Mouse (Mus musculus): ENCODE data around the gene Btnl9.
A peak's percentile ranks its signal among the peaks of the same experiment; 100 is the strongest.
"Not testable (repeated sequence)": the region's sequence is repeated elsewhere in the genome, so short reads cannot be mapped to it uniquely, and the experiment has no call there.

Btnl9 gene

DNA sequence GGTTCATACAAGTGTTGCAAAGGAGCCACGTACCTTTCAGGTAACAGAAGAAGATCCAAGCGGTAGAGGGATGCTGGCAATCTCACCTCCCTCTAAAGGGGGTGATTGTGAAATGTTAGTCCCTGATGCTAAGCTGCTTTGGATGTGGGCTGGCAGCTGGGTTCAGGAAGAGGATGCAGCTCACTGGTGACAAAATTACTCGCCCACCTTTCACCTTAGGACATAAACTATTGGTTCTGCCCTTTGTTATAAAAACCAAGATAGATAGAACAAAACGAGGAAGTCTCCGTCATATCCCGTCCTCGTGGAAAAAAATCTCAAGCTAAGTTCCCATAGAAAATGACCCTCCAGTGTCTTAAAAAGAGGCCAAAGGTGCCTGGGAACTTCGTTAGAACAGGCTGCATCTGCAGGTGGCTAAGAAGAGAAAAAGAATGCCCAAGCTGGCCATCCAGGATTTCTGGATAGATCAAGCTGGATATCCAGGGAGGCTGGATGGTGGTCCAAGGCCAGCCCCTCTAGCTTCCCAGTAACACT lies at the start of gene Btnl9:
Gene Btnl9 (minus strand): TSS at position 205 of the 534 bp plus-strand sequence.
- no peak for DNase-seq

DNA sequence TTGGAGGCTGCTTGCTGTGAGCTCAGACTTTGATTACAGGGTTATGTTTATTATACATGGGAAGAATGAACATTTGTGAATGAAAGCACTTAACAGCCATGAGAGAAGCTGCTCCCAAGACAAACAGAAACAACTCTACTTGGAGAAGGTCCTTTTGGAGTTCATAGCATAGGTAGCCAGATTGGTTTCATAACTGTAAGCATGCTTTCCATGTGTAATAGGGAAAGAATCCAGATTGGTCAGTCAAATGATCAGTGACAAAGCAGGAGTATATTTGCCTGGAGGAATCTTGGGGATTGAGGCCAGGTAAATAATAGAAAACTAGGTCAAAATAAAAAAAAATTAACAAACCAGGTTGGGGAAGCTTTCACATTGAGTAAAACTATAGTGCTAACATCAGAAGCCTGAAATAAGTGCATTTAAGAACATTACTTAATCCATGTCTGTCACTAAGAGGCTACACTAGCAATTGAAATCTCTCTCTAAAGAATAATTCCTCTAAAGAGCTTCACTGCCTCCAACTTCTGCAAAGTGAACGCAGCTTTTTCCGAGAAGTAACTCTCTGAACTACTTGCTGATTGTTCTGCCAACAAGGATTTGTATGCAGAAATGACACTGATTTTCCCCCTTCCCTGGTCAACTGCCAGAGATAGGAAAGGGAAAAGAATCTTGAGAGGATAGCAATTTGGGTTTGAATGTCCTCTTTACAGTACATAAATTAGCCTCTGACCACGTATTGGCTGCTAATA lies 48.7 kb upstream of the Btnl9 start:
- DNase-seq: no peak

DNA sequence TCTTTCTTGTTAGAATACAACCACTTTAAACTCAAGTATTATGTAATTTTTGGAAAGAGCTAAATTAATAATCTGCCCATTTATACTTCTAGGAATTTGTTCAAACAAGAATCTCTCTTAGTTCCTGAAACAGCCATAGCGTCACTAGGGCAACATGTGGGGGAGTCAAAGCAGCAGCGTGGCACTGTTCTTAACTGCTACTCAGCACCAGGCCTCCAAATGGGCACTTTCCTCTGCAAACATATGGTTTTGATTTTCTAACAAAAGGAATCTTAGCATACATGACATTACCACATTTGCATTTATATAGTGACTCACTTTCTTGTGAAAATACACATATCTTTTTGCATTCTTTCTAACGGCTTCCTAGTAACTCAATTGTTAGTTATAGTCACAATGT lies 45.8 kb upstream of the Btnl9 start:
- no peak for DNase-seq

DNA sequence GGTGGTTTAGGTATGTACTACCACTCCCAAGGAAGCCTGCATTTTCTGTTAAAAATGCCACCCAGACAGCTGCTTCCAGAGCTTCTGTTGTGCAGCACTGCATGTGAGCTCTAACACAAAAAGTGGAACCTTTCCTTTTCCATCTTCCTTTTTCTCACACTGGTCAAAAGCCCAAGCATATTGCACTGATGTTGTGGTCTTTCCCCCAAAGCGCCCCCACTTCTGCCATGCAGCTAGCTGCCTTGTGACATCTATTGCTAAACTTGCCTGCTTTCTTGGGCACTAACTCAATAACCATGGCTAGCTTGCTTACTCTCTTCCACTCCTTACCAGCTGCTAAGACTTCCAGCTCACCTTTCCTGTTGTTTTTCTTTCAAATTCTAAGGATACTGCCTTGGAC lies 37.5 kb upstream of the Btnl9 start:
- no peak for DNase-seq

DNA sequence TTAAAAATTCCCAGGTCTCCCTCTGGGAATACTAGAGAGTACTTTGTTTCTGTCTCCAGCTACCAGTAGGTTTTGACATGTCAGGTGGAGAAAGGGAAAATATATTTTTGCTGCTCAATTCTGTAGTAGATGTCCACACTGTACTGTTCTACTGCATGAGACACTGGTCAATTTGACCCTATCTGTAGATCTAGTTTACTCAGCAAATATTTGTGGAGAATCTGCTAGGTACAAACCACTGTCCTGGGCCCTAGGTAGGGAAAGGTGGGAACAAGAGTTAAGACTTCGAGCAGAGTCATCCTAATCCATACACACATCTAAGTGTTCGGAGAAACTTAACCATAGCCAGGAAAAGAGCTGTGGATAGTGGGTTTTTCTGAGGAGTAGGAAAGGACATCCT lies 32.3 kb upstream of the Btnl9 start:
- no peak for DNase-seq

DNA sequence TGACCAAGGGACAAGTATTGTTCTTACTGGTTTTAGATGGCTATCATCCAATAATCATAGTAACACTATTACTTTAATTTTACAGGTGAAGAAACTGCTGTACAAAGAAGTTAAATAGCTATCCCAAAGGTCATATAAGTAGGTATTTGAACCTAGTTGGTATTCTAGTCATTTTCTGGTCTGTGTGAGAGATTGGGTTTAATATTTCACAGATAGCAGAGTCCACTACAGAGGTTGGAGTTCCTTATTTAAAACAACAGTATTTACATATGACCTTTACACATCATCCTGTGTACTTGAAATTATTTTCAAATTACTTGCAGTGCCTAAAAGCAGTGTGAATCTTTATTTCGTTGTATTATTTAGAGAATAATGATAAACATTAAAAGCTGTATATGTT lies 26.5 kb upstream of the Btnl9 start:
- no peak for DNase-seq

DNA sequence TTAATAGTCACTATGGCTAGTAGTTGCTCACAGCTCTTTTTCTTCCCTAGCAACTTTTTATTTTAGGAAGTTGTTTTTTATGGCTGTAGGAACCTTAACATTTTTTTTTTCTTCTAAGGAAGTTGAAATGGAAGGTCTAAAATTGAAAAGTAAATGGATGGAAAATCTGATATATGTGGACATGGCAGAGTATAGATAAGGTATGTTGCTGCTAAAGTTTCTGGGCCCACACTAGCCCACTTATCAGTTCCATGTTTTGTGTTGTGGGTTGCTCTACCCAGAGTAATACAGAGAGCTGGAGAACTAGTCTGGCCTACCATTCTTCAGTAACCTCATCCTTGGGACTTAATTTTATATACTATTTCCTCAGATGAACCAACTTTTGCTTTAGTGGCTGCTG lies 25.6 kb upstream of the Btnl9 start:
- DNase-seq: no peak

DNA sequence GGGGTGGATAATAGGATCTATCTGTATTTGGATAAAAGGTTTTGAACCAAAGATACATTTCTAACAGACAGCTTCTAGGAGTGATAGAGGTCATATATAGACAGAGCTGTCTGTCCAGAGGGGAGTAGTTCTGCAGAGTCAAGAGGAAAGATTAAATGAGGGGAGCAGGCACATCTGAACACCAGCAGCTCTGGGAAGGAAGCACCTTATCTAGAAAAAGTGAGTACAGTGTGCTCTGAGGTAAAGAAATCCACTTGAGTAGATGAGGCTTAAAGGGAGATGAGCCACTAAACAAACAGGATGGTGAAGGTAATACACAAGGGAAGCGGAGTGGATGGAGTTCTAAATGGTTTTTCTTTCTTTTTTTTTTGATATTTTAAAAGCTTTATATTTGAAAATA lies 20.5 kb upstream of the Btnl9 start:
- no peak for DNase-seq

DNA sequence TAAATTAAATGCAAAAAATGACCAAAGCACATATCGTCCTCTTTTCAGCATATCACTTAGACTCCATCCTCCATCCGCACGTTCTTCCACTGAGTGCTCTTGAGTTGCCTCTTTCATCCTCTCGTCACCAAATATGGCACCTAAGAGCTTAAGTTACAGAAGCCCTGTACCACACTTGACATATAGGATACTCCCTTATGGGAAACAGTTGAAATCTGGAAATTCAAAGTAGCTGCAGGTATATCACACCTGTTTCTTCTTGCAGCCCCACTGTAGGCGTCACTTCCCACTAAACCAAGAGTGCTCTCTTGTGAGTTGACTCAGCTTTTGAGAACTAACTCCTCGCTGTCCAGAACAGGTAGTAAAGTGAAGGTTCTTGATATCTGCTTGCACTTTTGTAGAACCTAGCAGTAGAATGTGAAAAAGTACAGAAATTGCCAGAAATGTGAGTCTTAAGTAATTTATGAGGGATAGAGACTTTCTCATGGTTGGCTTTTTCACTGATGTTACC lies 18.2 kb upstream of the Btnl9 start:
- DNase-seq: no peak

DNA sequence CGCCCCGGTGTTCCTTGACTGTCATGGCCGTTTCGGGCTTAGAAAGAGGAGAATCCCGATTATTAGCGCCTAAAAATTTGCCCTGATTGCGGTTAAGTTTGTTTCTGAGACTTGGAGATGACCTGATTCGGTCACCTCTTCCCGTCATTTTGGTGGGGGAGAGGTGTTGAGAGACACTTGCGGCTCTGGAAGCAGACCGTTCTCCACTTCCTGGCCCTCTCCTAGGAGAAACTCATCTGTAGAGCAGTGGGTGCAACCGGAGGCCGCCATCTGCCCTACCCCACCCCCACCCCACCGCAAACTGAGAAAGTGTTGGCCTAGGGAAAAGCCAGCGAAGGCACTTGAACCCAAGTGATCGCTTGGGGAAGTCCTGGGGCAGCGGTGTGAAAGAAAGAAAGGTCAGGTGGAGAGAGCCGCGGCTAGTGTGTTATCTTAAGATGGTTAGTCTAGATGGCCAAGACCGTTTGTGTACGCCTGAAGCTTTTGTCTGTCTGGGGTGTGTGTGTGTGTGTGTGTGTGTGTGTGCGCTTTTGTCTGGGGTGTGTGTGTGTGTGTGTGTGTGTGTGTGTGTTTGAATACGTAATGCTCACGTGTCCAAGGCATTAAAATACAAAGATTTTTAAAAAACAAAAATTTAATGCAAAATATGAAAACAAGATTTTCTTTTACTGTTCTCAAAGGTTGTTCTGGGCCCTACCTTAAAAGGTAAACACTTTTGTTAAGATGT lies 17.0 kb upstream of the Btnl9 start:
- peak; percentile 50 to 65 for DNase-seq

DNA sequence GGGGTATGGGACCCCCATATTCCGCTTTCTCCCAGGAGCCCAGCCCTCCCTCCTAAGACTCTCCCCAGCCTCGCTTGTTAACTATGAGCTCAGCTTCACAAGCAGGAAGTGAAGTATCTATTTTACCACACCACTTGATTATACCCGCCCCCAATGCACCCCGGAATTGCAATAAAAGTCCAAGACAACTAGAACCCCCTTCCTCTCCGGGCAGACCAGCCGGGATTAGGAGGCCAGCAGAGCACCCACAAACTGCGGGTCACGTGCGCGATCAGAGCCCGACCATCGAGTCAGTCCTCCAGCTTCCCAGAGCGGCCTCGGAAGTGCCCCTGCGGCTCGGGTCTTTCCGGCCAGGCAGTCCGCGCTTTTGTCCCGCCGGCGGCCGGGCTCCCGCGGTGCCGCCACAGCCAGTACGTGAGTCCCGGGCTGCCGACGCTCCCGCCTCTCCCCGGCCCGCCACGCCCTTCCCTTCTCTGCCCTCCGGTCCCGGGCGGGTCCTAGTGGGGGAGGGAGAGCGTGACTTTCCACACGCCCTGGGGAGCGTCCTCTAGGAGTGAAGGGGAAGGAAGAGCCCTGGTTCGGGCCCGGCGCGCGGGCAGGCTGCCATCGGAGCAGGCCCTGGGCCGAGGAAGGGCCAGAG lies 16.3 kb upstream of the Btnl9 start, which contains the start of gene Zfp62:
Gene Zfp62 (plus strand): TSS at position 164 of the 640 bp plus-strand sequence.
- DNase-seq: peak; percentile 96 to 98

DNA sequence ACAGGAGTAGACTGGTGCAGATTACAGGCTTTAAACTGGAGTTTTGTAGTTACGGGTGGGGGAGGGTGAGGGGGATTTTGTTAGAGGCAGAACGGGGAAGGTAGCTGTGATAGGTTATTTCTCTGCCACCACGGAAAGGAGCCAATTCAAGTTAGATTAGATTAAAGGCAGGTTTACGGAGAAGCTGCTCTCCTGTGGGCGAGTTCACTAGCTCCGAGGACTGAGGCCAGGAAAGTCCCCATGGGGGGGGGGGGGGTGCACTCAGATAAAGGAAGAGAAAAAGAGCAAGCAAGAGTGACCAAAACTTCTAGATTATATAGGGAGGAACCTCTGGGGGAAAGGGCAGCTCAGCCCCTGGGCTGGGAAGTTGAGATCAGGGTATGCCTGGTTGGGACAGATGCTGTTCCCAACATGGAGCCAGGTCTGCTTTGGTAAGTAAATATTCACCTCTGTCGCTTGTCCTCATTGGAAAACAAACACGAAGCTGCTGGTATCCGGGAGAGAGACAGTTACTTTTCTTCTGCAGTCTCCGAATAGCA lies 15.6 kb upstream of the Btnl9 start:
- DNase-seq: peak in 1 of 2 experiments; percentile 11

DNA sequence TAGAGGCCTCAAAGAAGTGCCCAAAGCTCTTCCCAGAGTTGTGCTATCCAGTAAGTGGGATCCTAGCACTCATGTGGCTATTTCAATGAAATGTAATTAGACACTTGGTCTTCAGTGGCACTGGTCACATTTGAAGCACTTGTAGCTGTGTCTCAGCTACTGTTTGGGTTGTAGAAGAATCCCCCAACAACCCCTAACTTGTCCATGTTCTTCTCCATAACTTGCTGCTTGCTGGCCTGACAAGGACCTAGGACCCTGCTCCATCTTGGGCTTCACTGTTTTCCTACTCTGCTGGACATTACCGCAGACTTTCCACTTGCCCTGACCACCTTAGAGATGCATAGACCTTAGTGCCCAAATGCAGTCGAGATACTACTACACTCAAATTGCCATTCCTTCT lies 15.1 kb upstream of the Btnl9 start:
- no peak for DNase-seq

DNA sequence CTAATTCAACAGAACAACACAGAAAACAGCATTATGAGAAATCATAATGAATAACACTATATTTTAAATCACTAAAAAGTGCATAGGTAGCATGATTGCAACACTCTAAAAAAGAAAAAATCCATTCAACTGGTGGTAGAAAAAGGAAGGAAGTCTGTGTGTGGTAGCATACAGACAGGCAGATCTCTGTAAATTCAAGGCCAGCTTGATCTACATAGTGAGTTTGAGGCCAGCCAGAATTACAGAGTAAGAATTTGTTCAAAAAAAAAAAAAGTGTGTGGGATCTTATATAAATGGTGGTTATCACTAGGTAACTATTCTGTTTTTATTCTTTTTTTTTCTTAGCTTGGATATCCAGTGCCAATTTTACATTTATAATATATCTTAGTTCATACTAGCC lies 14.2 kb upstream of the Btnl9 start:
- DNase-seq: no peak

DNA sequence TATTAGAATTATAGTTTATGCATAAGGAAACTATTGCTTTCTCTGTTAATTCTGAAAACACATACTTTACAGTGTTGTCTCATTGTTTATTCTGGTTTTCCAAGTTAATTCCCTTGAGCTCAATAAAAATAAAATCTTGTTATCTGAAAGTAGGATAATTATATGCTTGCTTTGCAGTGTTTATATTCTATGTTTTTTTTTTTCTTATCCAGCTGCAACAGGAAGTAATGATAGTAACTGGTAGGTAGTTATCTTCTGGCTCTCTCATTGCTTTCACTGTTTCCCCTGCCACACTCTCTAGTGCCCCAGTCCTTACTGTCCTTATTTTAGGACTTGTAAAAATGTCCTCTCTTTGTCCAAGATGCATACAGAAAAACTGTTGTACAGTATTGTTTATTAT lies 13.7 kb upstream of the Btnl9 start:
- DNase-seq: no peak

DNA sequence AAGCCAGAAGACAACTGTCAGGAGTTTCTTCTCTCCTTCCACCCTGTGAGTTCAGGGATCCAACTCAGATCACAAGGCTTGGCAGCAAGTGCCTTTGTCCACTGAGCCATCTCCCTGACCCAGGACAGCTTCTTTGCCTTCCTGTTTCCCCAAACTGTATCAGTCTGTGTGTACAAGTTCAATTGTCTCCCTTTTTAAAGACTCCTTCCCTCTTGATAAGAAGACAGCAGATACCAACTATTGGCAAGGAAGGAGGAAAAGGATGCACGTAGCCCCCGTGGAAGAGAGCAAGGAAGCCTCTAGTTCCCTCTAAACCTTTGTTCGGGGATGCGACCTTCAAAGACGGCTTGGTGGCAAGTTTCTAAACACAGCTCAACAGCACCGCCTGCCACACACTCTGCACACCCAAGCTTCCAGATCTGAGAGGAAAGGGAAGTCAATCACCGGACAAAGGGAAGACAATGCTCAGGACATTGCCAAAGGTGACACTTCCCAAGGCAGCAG lies 8.9 kb upstream of the Btnl9 start:
- DNase-seq: peak; percentile 21 to 49

DNA sequence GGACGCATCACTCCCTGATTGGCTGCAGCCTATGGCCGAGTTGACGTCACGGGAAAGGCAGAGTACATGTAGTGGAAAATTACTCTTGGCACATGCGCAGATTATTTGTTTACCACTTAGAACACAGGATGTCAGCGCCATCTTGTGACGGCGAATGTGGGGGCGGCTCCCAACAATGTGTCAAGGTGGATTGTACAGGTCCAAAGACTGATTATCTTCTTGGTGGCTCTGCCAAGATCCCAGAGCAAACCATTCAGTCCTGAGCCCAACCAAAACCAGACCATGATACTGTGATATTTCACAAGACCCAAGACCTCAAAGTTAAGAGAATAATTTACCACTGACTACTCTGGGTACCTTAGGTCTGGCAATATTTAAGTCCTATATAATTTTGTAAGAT lies 7.8 kb upstream of the Btnl9 start:
- DNase-seq: not testable (repeated sequence)

DNA sequence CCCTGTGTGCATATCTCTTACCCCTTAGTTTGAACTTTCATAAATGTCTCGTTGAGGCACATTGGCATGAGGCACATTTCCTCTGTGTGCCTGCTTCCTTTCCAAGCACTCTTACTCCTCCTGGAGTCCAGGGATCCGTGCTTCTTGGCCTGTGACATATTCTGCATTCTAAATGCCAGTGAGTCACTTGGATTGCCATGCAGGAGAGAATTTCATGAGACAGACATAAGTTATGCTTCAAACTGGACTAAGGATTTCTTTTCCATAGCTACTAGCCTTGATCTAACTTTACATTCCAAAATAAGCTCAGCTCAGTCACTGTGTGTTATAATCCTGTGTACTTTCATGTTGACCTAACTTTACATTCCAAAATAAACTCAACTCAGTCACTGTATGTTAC lies 4.1 kb upstream of the Btnl9 start:
- DNase-seq: no peak

DNA sequence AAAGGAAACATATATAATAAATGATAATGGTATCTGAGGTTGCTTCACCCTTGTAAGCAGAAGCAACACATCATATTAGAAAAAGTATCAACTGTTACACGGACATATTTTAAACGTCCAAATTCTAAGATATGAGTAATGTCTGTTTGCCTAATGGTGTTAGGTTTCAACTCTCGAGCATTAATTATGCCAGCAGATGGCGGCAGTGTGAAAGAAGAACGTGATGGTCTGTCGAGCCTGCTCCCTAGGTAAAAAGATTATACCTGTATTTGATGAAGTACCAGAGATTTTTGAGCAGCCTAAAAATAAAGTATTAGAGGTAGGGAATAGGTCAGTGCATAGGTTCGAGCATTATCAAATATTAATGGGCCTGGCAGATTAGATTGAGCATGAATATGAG lies 2.8 kb upstream of the Btnl9 start:
- DNase-seq: peak; percentile 75 to 93

DNA sequence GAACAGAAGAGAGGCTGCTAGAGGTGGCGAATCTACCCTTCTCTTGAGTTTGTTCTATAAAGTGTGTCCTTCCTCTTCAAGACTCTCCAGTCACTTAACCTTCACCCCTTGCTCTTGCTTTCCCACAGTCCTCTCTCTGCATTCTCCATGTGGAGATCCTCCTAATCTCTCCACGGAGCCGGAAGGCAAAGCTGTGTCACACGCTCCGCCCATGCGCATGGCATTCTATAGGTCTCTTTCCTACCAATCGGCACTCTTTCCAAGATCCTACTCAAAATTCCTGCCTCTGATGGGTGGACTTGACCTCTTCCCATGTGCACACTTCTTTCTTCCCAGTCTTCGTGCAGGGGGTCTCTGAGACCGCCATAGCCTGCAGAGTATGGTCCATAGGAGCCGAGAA lies 742 bp upstream of the Btnl9 start:
- DNase-seq: no peak

DNA sequence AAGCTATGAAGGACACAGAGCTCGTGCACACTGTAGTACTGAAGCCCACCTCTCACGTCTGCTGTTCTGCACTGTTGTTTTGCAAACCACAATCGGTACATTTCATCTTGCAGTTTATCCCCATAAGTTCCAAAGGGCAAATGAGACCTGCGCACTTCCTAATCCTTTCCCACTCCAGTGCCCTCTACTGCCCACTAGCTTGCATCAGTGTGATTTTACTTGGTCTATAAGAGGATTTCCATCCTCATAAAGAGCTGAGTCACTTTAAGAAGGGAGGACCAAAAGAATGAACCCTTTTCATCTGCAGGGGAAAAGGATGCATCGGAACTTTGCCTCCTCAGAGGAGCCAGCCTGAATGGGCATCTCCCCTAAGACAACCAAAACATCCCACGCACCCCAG lies 507 bp downstream of the Btnl9 start:
- no peak for DNase-seq

DNA sequence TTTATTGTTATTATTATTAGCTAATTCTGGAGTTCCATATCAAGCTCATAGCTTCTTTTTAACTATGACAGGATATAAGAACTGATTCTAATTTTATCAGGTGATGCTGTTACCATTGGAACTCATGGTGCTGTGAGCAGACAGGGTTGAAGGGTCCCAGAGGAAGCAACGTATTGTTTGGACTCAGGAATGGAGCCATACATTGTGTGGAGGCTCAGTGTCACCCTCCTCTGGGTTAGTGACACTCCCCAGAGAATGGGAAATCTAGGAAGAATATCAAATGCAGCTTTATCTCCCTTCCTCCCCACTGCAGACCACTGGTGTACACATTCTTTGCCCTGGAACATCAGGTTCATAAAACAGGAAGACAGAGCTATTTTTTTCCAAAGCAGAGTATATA lies 3.8 kb downstream of the Btnl9 start:
- DNase-seq: no peak

Measured in kidney, postnatal 25 days (tissue).